Mouse (Mus musculus) heart, embryonic 11.5 days (tissue): ENCODE data around the gene Rassf5. TPM values are rescaled to one million over a fixed set of nuclear protein-coding genes. Genes with fewer than 3 reads are reported as not detected.

Experiments used
- ATAC-seq: fragments of 200-750 bp; cut with Nextera tagmentation; replicated peaks from 2 replicates; pipeline ENCODE4 v1.8.0; 2017; ENCODE audit warnings: moderate library complexity; ENCODE audit not compliant: insufficient number of reproducible peaks, low FRiP score, low TSS enrichment
- H3K27ac ChIP-seq: fragments of 300-500 bp; sonication (generic); 2 replicates; pipeline ENCODE4 v1.5.1; 2014; ENCODE audit warnings: mild to moderate bottlenecking, low read depth, low read length
- H3K27me3 ChIP-seq: fragments of 300-500 bp; sonication (generic); 2 replicates; pipeline ENCODE4 v1.6.1; 2014; ENCODE audit warnings: mild to moderate bottlenecking, low read length, mixed read lengths; ENCODE audit not compliant: control insufficient read depth, insufficient read depth
- H3K36me3 ChIP-seq: fragments of 300-500 bp; sonication (generic); 2 replicates; pipeline ENCODE4 v1.6.1; 2014; ENCODE audit warnings: mild to moderate bottlenecking, low read length, moderate library complexity, mixed read lengths; ENCODE audit not compliant: control insufficient read depth, insufficient read depth
- H3K4me1 ChIP-seq: fragments of 300-500 bp; sonication (generic); 2 replicates; pipeline ENCODE4 v1.6.1; 2014; ENCODE audit warnings: low read length; ENCODE audit not compliant: control insufficient read depth, insufficient read depth
- H3K4me2 ChIP-seq: fragments of 300-500 bp; sonication (generic); 2 replicates; pipeline ENCODE4 v1.6.1; 2014; ENCODE audit warnings: mild to moderate bottlenecking, moderate library complexity
- H3K4me3 ChIP-seq: fragments of 300-500 bp; sonication (generic); 2 replicates; pipeline ENCODE4 v1.5.1; 2014; ENCODE audit warnings: low read depth, low read length
- H3K9ac ChIP-seq: fragments of 300-500 bp; sonication (generic); 2 replicates; pipeline ENCODE4 v1.6.1; 2014; ENCODE audit warnings: mild to moderate bottlenecking, low read depth, low read length, moderate library complexity
- H3K9me3 ChIP-seq: fragments of 300-500 bp; sonication (generic); replicated peaks from 2 replicates; pipeline ENCODE4 v1.6.1; 2016; ENCODE audit warnings: low read length; ENCODE audit not compliant: control insufficient read depth
- WGBS: fragments of 180-500 bp; shearing (Covaris S2); extraction: QIAGEN DNeasy Blood & Tissue Kit; methylation state at CpG from one replicate; pipeline ENCODE4 v1.1.7; 2014; ENCODE audit not compliant: insufficient replicate concordance; 5-methylcytosine and 5-hydroxymethylcytosine counted together
- polyA plus RNA-seq: library from polyadenylated mRNA; unstranded; fragments of >200 nt; fragmentation: Nextera tagmentation; extraction: Ambion mirVana; gene quantifications from 2 replicates; pipeline ENCODE4 v1.2.1, GENCODE M21; 2014

Gene Rassf5
- polyA plus RNA-seq, 1 experiment from 2014 or later = 38.1 TPM

DNA sequence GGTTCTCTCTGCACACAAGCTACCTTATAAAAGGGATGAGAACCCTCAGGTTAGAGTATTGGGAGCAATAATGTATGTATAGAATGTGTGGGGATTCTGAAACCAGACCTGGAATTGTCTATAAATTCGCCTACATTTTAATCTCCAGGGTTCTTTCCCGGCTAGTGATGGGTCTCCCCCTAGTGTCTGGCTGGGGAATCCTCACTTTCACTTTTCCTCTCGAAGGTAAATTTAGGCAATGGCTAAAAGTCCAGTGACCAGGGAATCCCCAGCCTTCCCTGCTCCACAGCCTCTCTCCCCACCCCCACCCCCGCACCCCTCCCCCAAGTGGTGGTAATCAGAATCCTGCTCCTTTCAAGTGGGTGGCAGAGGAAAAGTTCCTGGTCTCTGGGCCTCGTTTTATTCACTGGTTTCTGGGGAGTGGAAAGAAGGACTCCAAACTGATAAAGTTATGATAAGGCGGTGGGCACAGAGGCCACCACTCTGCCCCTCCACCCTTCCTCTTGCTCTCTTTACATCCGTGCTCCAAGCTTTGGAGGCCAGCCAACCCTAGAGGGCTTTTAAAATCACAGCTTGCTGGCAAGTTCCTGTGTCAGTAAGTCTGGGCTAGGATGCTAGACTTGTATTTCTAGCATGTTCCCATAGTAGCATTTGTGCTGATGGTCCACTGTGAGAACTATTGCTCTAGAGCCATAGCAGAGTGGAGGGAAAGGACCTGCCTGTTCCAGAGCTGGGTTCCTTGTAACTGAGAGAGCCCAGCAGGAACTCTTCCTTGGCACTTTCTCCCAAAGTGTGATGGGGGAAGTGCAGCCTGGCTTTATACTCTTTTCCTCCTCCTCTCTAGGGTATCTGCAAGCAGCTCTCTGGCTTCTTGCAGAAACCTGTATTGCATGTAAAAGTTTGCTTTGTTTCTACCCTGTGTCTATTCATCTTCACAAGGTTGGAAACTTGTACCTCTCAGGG, 1.7 kb upstream of the Rassf5 start:
- Histone ChIP-seq H3K4me2 (peak overlapping the region; percentile 97), H3K27me3 (peaks cover 14% of the 10 kb centered on the region), H3K9me3 (no peaks in the 10 kb centered on the region), H3K4me3 (0 out of 2 replicates have a peak overlapping the region, but pooled peaks have one; percentile 0), H3K9ac (no peak overlapping the region), H3K36me3 (no peaks in the 10 kb centered on the region), H3K4me1 (peaks cover 48% of the 10 kb centered on the region), H3K27ac (peak overlapping the region; percentile 41; the same call in 1 of the 2 replicates)
- no peak; the same call in 1 of the 2 replicates for ATAC-seq
- 3% methylated on average over 7 of the region's 7 CpGs for whole genome bisulfite sequencing

DNA sequence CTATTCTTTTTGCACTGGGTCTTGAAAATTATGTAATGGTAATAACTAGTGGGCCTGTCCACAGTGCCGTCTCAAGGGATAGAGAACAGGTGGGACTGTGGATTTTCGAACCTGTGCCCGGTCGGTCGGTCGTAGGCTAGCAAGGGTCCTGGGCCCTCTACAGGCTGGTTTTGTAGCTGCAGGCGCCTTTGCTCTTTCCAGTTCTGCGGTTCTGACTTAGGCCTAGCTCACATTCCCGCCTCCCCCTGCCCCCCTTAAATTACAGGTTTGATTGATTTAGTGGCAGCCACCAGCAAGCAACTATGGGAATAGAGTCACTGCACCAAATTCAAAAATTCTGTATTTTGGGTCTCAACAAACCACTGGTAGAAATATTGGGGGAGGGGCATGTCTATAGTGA, 868 bp upstream of the Rassf5 start:
- peak overlapping the region; percentile 77 for H3K4me3 ChIP-seq
- no peak for ATAC-seq
- H3K4me2 ChIP-seq = peak overlapping the region; percentile 97
- no peaks in the 10 kb centered on the region for H3K9me3 ChIP-seq
- H3K27ac ChIP-seq = no peak overlapping the region
- WGBS = 4% methylated on average over 9 of the region's 9 CpGs
- no peak overlapping the region for H3K9ac ChIP-seq
- peaks cover 46% of the 10 kb centered on the region for H3K4me1 ChIP-seq
- no peaks in the 10 kb centered on the region for H3K36me3 ChIP-seq
- H3K27me3 ChIP-seq = peaks cover 14% of the 10 kb centered on the region

DNA sequence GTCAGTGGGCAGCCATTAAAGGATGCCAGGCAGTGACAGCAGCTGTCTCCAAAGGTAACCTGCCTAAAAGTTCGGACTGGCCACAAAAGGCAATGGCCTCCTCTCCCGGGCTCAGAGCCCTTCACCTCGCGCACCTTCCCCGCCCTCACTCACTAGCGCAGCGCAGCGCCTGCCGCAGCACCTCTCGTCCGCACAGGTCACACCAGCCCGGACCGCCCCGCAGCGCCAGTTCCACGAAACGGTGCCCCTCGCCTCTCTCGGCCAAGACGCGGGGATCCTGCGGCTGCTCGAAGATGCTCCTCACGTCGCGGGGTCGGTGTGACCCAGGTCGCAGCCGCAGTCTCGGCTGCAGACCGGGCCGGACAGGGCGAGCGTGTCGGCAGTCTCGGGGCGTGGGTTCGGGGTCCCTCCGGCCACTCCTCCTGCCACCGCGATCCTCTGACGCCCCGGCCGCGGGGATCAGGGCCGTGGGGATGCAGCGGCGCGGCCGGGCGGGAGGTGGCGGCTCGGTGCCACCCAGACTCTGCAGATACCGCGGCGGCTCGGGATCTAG, 446 bp downstream of the Rassf5 start:
- H3K4me3 ChIP-seq = peak overlapping the region; percentile 77
- no peak overlapping the region for H3K27ac ChIP-seq
- peak overlapping the region; percentile 83 for H3K9ac ChIP-seq
- under 1% methylated on average over 57 of the region's 57 CpGs for WGBS
- H3K9me3 ChIP-seq = no peaks in the 10 kb centered on the region
- peaks cover 40% of the 10 kb centered on the region for H3K4me1 ChIP-seq
- H3K4me2 ChIP-seq = peak overlapping the region; percentile 97
- peak; percentile 36; the same call in 1 of the 2 replicates for ATAC-seq
- H3K36me3 ChIP-seq = no peaks in the 10 kb centered on the region
- H3K27me3 ChIP-seq = peaks cover 14% of the 10 kb centered on the region

DNA sequence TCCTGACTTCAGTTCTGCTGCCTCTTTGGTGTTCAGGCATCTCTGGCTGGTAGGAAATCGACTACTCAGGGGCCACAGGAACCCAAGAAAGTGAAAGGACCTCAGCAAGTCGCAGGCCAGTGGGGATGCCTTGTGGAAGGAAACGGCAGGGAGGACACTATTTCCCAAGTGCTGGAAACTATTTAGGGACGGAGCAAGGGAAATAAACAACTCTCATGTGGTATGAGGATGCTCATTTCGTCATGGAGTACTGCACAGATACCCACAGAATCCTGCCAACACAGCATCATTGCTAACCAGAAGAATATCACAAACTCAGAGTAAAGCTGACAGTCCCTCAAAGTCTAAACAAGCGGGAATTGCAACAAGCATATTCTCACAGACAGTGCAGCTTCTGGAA, 2.1 kb downstream of the Rassf5 start:
- peaks cover 47% of the 10 kb centered on the region for H3K4me1 ChIP-seq
- WGBS = 52% methylated on average over 6 of the region's 6 CpGs
- no peak overlapping the region for H3K4me3 ChIP-seq

GRCm38 (mm10) chr1:131239576-131240193, 5.4 kb downstream of the Rassf5 start:
- H3K9me3 ChIP-seq = no peaks in the 10 kb centered on the region
- H3K4me3 ChIP-seq = no peak overlapping the region
- no peak overlapping the region for H3K4me2 ChIP-seq
- H3K4me1 ChIP-seq = peaks cover 35% of the 10 kb centered on the region
- H3K27me3 ChIP-seq = peaks cover 9% of the 10 kb centered on the region
- H3K27ac ChIP-seq = no peak overlapping the region
- H3K36me3 ChIP-seq = no peaks in the 10 kb centered on the region
- 63% methylated on average over 12 of the region's 12 CpGs for WGBS
- ATAC-seq = no peak
- no peak overlapping the region for H3K9ac ChIP-seq

More for the DNA sequence above, 2.1 kb downstream of the Rassf5 start:
- peaks cover 14% of the 10 kb centered on the region for H3K27me3 ChIP-seq
- no peak overlapping the region for H3K27ac ChIP-seq
- no peaks in the 10 kb centered on the region for H3K36me3 ChIP-seq
- H3K9me3 ChIP-seq = no peaks in the 10 kb centered on the region
- H3K9ac ChIP-seq = no peak overlapping the region
- no peak for ATAC-seq
- H3K4me2 ChIP-seq = peak overlapping the region; percentile 97; the same call in 1 of the 2 replicates

DNA sequence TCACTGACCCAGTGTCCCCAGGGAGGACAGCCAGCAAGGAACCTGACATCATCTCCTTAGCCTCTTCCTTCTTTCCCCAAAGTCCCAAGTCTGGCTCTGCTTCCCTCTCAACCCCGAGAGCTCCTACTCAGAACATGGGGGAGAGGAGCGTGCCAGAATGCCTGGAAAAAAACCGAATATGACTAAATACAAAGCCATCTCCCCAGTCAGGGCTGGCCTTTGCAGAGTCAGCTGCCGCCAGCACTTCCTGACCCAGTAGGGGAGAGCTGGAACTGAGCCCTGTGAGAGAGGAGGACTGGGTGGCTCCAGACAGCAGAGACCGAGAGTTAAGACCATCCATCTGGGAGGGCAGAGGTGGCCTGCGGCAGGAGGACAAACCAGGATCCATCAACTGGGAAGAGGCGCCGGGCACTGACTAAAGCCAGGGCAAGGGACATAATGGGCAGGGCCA, 6.1 kb downstream of the Rassf5 start:
- Histone ChIP-seq H3K9me3 (no peaks in the 10 kb centered on the region), H3K27me3 (peaks cover 7% of the 10 kb centered on the region), H3K27ac (no peak overlapping the region), H3K9ac (no peak overlapping the region), H3K4me3 (no peak overlapping the region), H3K36me3 (no peaks in the 10 kb centered on the region), H3K4me2 (no peak overlapping the region), H3K4me1 (peaks cover 34% of the 10 kb centered on the region)
- 55% methylated on average over 8 of the region's 8 CpGs for WGBS
- no peak for ATAC-seq

DNA sequence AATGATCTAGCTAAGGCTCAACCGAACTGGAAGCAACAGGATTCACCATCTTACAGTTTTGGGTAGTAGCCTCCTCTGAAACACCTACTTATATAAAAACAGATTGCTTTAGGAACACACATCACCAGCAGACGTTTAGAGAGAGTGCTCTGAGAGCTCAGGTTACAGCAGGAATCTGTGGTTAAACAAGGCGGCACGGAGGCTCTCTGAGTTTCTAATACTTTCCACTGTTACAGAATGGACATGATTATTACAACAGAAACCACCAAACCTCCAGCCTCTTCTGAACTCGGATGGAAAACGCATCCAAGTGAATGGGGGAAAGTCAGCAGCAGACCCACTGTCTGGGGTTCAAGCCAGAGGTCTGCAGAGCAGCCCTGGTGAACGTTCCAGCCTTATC, 9.0 kb downstream of the Rassf5 start:
- peaks cover 40% of the 10 kb centered on the region for H3K4me1 ChIP-seq
- no peaks in the 10 kb centered on the region for H3K9me3 ChIP-seq
- WGBS = 46% methylated on average over 7 of the region's 7 CpGs
- no peaks in the 10 kb centered on the region for H3K27me3 ChIP-seq
- no peak overlapping the region for H3K9ac ChIP-seq
- H3K27ac ChIP-seq = no peak overlapping the region
- no peak for ATAC-seq
- no peaks in the 10 kb centered on the region for H3K36me3 ChIP-seq
- H3K4me3 ChIP-seq = no peak overlapping the region
- no peak overlapping the region for H3K4me2 ChIP-seq

DNA sequence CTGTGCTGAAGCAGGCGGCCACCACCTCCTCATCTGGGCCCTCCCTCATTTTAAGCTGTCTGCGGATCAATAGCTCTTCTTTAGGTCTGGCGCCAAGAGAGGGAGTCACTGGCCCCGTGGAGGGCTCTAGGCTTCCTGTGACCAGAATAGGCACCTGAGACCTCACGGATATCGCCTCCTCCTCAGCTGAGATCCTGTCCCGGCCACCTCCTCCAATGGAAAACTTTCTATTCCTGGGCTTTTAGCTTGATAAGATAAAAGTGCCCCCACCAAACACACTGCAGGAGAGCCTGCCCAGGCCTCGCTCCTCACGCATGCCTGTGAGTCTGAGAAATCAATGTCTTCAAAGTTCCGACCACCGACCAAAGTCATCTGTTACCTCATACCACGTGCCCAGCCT, 11.5 kb downstream of the Rassf5 start:
- Histone ChIP-seq H3K4me1 (peaks cover 46% of the 10 kb centered on the region), H3K27ac (peak overlapping the region; percentile 92), H3K4me2 (peak overlapping the region; percentile 70), H3K9ac (peak overlapping the region; percentile 69), H3K9me3 (no peaks in the 10 kb centered on the region), H3K27me3 (no peaks in the 10 kb centered on the region), H3K4me3 (peak overlapping the region; percentile 47), H3K36me3 (no peaks in the 10 kb centered on the region)
- ATAC-seq = peak; percentile 52
- WGBS = 11% methylated on average over 12 of the region's 12 CpGs
